Mouse (Mus musculus) thymus, adult 18-20 months (tissue): ENCODE measurements around the gene Olfr23.
"Not testable (repeated sequence)": the region's sequence is repeated elsewhere in the genome, so short reads cannot be mapped to it uniquely, and the experiment has no call there.

ENCODE experiments used
- DNase-seq, 2 experiments: peaks; one replicate each; pipeline ENCODE4 v3.0.0; 2022; ENCODE audit warnings: mixed read lengths in 2 of 2

The Olfr23 gene

GRCm38 (mm10) chr11:73936377-73936776 lies at the start of gene Olfr23:
Gene Olfr23 (plus strand): TSS chr11:73936677.
- DNase-seq, result no peak

- no peak for DNase-seq
These were observed 45.8 kb upstream of the Olfr23 start, which contains the start of gene Olfr394 for GRCm38 (mm10) chr11:73890671-73891070. Gene Olfr394 (minus strand): TSS chr11:73890771.

DNA sequence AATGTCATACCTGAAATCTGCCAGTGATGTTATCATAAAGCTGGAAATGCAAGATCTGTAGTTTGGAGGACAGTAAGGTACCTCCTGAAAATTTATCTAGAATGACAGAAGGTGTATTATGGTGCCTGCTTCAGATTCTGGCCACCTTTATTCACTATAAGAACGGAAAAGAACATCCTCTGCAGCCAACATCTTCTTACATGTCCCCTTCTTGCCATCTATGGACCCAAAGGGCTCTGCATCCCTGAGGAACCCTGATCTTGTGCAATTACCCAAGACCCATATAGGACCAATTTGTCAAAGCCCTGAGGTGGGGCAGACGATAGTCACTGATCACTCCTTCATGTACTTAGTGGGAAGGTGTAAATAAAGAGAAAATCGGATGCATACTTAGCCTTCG lies 27.3 kb upstream of the Olfr23 start, which contains the start of gene Olfr395:
Gene Olfr395 (minus strand): TSS at position 101 of the 400 bp plus-strand sequence.
- DNase-seq, result not testable (repeated sequence)

GRCm38 (mm10) chr11:73960517-73960916 lies 24.0 kb downstream of the Olfr23 start, which contains the start of gene Olfr397:
Gene Olfr397 (plus strand): TSS chr11:73960817.
- no peak for DNase-seq

- no peak for DNase-seq
These were observed 53.8 kb downstream of the Olfr23 start, which contains the start of gene Olfr398 for GRCm38 (mm10) chr11:73990307-73990706. Gene Olfr398 (minus strand): TSS chr11:73990407.
